Mouse (Mus musculus) heart, postnatal 36 days (tissue): ENCODE measurements around the gene Chchd1. TPM values are rescaled to one million over a fixed set of nuclear protein-coding genes. Genes with fewer than 3 reads are reported as not detected.

Source experiments
- DNase-seq, 2 experiments: peaks; one replicate each; pipeline ENCODE4 v3.0.0; 2021 to 2022
- intact Hi-C: fragments of 180-260 bp; cut with DNase I; formaldehyde crosslinking; loops from one replicate; pipeline ENCODE4 v1.15.1; 2025
- microRNA-seq, 2 experiments: library from miRNA; unstranded; fragments of <30 nt; microRNA quantifications; one replicate each; pipeline ENCODE4 v1.2.0; 2021; ENCODE audit warnings: borderline number of aligned reads in 2 of 2
- total RNA-seq, 2 experiments: library from RNA; stranded (reverse); gene quantifications; 2 replicates each; pipeline ENCODE4 v1.2.3; 2021

The Chchd1 gene
- total RNA-seq, 2 experiments from 2014 or later: 120 to 123 TPM

- no peak for DNase-seq
- intact Hi-C loops: no loop called here
Observed at GRCm38 (mm10) chr14:20753792-20754191, 51.0 kb downstream of the Chchd1 start.

Small RNA genes within 50 kb of the gene (microRNA-seq; reads per million reads assigned to microRNA genes)
- gene Mir6946: 0.67 to 1.4 reads per million in 2 experiments

Other genes starting within 250 kb of the Chchd1 start
- 10 to 100 TPM; 52.3 to 55.4 TPM for gene Anxa7, start 222.9 kb upstream of the Chchd1 start, total RNA-seq
- under 1 TPM; 0.41 to 0.58 TPM for gene Mss51, start 206.1 kb upstream of the Chchd1 start, total RNA-seq
- gene Ppp3cb, start 156.4 kb upstream of the Chchd1 start, total RNA-seq: 10 to 100 TPM; 64.4 to 65.0 TPM
- 10 to 100 TPM; 20.9 to 21.1 TPM for gene Usp54, start 61.9 kb upstream of the Chchd1 start, total RNA-seq
- under 1 TPM; 0.92 to 1.00 TPM for gene Myoz1, start 46.5 kb upstream of the Chchd1 start, total RNA-seq
- gene Synpo2l, start 34.7 kb upstream of the Chchd1 start, total RNA-seq: 100 to 1,000 TPM; 111 to 118 TPM
- 100 to 1,000 TPM in 1 of 2 experiments, 10 to 100 TPM in 1; 97.8 to 104 TPM for gene Sec24c, start 28.7 kb upstream of the Chchd1 start, total RNA-seq
- 1 to 10 TPM; 6.6 to 7.1 TPM for gene Fut11, start 8.0 kb upstream of the Chchd1 start, total RNA-seq
- 10 to 100 TPM; 45.4 to 47.8 TPM for gene Zswim8, start 4.5 kb downstream of the Chchd1 start, total RNA-seq
- 10 to 100 TPM; 10.6 to 10.8 TPM for gene Ndst2, start 31.6 kb downstream of the Chchd1 start, total RNA-seq
- 10 to 100 TPM; 51.4 to 52.8 TPM for gene Camk2g, start 91.1 kb downstream of the Chchd1 start, total RNA-seq
- 1 to 10 TPM; 6.1 to 6.2 TPM for gene Plau, start 133.7 kb downstream of the Chchd1 start, total RNA-seq
- 100 to 1,000 TPM; 113 to 137 TPM for gene Vcl, start 226.4 kb downstream of the Chchd1 start, total RNA-seq